Mouse (Mus musculus) MEL (cell line): Measurements from ENCODE around the gene Setd4.

Experiments used
- CHD2 ChIP-seq: IDR thresholded peaks from 2 replicates; pipeline ENCODE4 v1.6.1; 2011; ENCODE audit warnings: low read length, improper control_type of control experiment
- CTCF ChIP-seq, 3 experiments: IDR thresholded peaks in 2 of 3; conservative IDR thresholded peaks in 1 of 3; 2 replicates each; pipeline ENCODE4 v1.5.1; 2011 to 2012; ENCODE audit warnings: low read length in 3 of 3, low read depth in 2 of 3, mild to moderate bottlenecking in 2 of 3, improper control_type of control experiment in 1 of 3, inconsistent platforms in 1 of 3, mixed read lengths in 1 of 3, moderate library complexity in 1 of 3; ENCODE audit not compliant: control insufficient read depth in 1 of 3, insufficient read depth in 1 of 3, poor library complexity in 1 of 3, severe bottlenecking in 1 of 3
- MAFK ChIP-seq: IDR thresholded peaks from 2 replicates; pipeline ENCODE4 v1.6.1; 2011; ENCODE audit warnings: low read depth, mild to moderate bottlenecking, low read length, improper control_type of control experiment, borderline replicate concordance
- MAX ChIP-seq: IDR thresholded peaks from 2 replicates; pipeline ENCODE4 v1.6.1; 2011; ENCODE audit warnings: low read length, improper control_type of control experiment
- NELFE ChIP-seq: IDR thresholded peaks from 2 replicates; pipeline ENCODE4 v1.6.1; 2011; ENCODE audit warnings: low read depth, low read length, improper control_type of control experiment
- POLR2A ChIP-seq, 2 experiments: IDR thresholded peaks; 2 replicates each; pipeline ENCODE4 v1.6.1; 2011 to 2012; ENCODE audit warnings: low read length in 2 of 2, mild to moderate bottlenecking in 2 of 2, control low read depth in 1 of 2, improper control_type of control experiment in 1 of 2, low read depth in 1 of 2, moderate library complexity in 1 of 2; ENCODE audit not compliant: control insufficient read depth in 1 of 2, insufficient read depth in 1 of 2, poor library complexity in 1 of 2
- ZNF384 ChIP-seq: IDR thresholded peaks from 2 replicates; pipeline ENCODE4 v1.6.1; 2012; ENCODE audit warnings: low read depth, mild to moderate bottlenecking, inconsistent platforms, low read length, improper control_type of control experiment

DNA sequence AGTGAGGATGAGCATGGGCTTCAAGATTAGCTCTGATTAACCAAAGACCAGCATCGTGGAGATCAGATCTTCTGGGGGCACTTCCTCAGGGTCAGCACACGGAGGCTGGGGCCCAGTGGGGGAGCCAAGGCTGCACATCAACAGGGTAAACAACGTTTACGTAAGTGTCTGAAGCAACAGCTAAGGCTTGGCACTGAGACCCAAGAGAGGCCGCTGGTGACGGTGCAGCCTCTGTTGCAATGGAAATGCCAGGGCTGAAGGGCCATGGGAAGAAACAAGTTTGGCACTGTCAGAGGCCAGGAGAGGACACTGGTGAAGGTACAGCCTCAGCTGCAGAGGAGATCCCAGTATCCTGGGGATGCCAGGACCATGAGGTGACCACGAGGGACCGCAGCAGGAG, 10.5 kb downstream of the Setd4 start:
- no peak for TF ChIP-seq CTCF (IDR thresholded peaks at IDR 0.05 in 2 of 3, conservative IDR thresholded peaks at IDR 0.05 in 1 of 3; ENCODE audit: control insufficient read depth in 1 of 3, insufficient read depth in 1 of 3, low read depth in 2 of 3, low read length in 3 of 3, poor library complexity in 1 of 3, severe bottlenecking in 1 of 3)
- TF ChIP-seq ZNF384, result no peak
- no peak for TF ChIP-seq CHD2
- no peak for TF ChIP-seq NELFE
- no peak for TF ChIP-seq MAX
- TF ChIP-seq POLR2A (IDR thresholded peaks at IDR 0.05; ENCODE audit: control insufficient read depth in 1 of 2, insufficient read depth in 1 of 2, low read depth in 1 of 2, low read length in 2 of 2, poor library complexity in 1 of 2), result no peak
- TF ChIP-seq MAFK, result no peak
